Mouse (Mus musculus) ES-E14 (cell line): ENCODE data around the gene AU022252. TPM values are rescaled to one million over a fixed set of nuclear protein-coding genes. Genes with fewer than 3 reads are reported as not detected.

Source experiments
- DNase-seq: peaks from one replicate; pipeline ENCODE4 v3.0.0-alpha.2; 2013; ENCODE audit warnings: low read depth, low spot score
- H3K27ac ChIP-seq: 2 replicates; pipeline ENCODE4 v1.5.1; 2012; ENCODE audit warnings: low read depth, mild to moderate bottlenecking, low read length, moderate library complexity, mixed read lengths; ENCODE audit not compliant: poor library complexity, insufficient read depth, severe bottlenecking
- H3K36me3 ChIP-seq: 2 replicates; pipeline ENCODE4 v1.6.1; 2012; ENCODE audit warnings: mild to moderate bottlenecking, low read length, moderate library complexity, mixed read lengths; ENCODE audit not compliant: control insufficient read depth, poor library complexity, insufficient read depth, severe bottlenecking
- H3K4me1 ChIP-seq, 2 experiments: fragments of 150-350 bp in 1 of 2; sonication (generic) in 1 of 2; 2 replicates each; pipeline ENCODE4 v1.6.1; 2012; ENCODE audit warnings: low read length in 2 of 2, mild to moderate bottlenecking in 1 of 2, mixed read lengths in 1 of 2; ENCODE audit not compliant: control insufficient read depth in 2 of 2, insufficient read depth in 2 of 2, poor library complexity in 1 of 2
- H3K4me3 ChIP-seq, 2 experiments: fragments of 150-350 bp in 1 of 2; sonication (generic) in 1 of 2; 2 replicates each; pipeline ENCODE4 v1.5.1; 2012; ENCODE audit warnings: low read length in 2 of 2, low read depth in 1 of 2, mild to moderate bottlenecking in 1 of 2, mixed read lengths in 1 of 2; ENCODE audit not compliant: insufficient read depth in 1 of 2, poor library complexity in 1 of 2, severe bottlenecking in 1 of 2
- H3K9ac ChIP-seq: 2 replicates; pipeline ENCODE4 v1.6.1; 2012; ENCODE audit warnings: low read depth, mild to moderate bottlenecking, low read length, mixed read lengths; ENCODE audit not compliant: poor library complexity, insufficient read depth, severe bottlenecking
- H3K9me3 ChIP-seq: fragments of 150-350 bp; sonication (generic); 2 replicates; pipeline ENCODE4 v1.6.1; 2012; ENCODE audit warnings: low read depth, mild to moderate bottlenecking, low read length; ENCODE audit not compliant: control insufficient read depth, insufficient read depth
- CHD2 ChIP-seq: IDR thresholded peaks from 2 replicates; pipeline ENCODE4 v1.6.1; 2014; ENCODE audit warnings: mild to moderate bottlenecking, low read depth, low read length, inconsistent platforms
- HCFC1 ChIP-seq: IDR thresholded peaks from 2 replicates; pipeline ENCODE4 v1.6.1; 2012; ENCODE audit warnings: low read length, inconsistent platforms, borderline replicate concordance; ENCODE audit not compliant: insufficient read depth
- MAFK ChIP-seq: IDR thresholded peaks from 2 replicates; pipeline ENCODE4 v1.6.1; 2014; ENCODE audit warnings: mild to moderate bottlenecking, low read depth, low read length, inconsistent platforms; ENCODE audit not compliant: insufficient read depth
- ZC3H11A ChIP-seq: IDR thresholded peaks from 2 replicates; pipeline ENCODE4 v1.6.1; 2012; ENCODE audit warnings: low read depth, mild to moderate bottlenecking, inconsistent platforms, low read length, borderline replicate concordance
- ZNF384 ChIP-seq: IDR thresholded peaks from 2 replicates; pipeline ENCODE4 v1.6.1; 2012; ENCODE audit warnings: low read depth, low read length, inconsistent platforms
- in situ Hi-C, 2 experiments: fragments of 600-800 bp; cut with MboI; formaldehyde crosslinking; loops; one replicate each; pipeline ENCODE4 v1.15.1; 2025; ENCODE audit warnings: low sequenced_read_pairs in 2 of 2, inconsistent platforms in 1 of 2; ENCODE audit not compliant: unreplicated experiment in 2 of 2
- total RNA-seq: library from RNA; depleted of rRNA; stranded (reverse); fragments of 300-350 nt; gene quantifications from 2 replicates; pipeline ENCODE4 v1.2.3, GENCODE M21; 2012

Gene AU022252
- total RNA-seq, 1 experiment = 18.3 TPM

DNA sequence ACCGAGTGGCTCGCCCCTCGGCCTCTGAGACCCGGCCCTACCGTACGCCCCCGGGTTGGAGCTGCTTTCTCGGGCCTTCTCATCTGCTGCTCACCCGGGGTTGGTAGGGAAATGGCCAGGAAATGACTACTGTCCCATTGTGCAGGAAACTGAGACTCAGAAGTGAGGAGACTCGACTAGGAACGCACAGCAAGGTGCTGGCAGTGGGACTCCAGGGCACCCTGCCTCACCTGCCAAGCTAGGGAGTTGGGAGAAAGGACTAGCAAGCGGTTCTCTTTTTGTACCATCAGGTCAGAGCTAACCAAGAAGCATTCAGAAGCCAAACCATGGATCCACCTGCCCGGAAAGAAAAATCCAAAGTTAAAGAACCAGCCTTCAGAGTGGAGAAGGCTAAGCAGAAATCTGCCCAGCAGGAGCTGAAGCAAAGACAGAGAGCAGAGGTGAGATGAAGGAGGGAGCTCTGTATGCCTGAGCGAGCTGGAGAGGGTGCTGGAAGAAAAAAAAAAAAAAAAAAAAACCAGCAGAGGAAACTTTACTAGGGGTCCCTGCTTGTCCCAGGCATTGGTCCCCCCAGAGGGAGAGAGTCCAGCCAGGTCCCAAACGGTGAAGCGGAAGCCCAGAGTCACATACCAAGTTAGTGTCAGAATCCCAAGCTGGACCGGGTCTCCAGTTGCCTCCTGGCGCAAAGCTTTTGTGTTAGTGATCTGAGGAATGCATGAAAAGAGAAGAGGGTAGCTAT lies 36.8 kb downstream of the AU022252 start:
- Histone ChIP-seq H3K9me3 (no peaks in the 10 kb centered on the region), H3K9ac (peak overlapping the region; percentile 78), H3K4me3 (peak overlapping the region; percentile 95 to 98), H3K27ac (no peak overlapping the region), H3K4me1 (peaks cover 2% of the 10 kb centered on the region in 2 experiments; a peak in 2 of 4 replicates), H3K36me3 (no peaks in the 10 kb centered on the region; the same call in 1 of the 2 replicates)
- in situ Hi-C loops = no loop called here
- no peak for DNase-seq
- TF ChIP-seq MAFK (no peak), ZNF384 (peak; percentile 65; the same call in 1 of the 2 replicates), CHD2 (no peak)

DNA sequence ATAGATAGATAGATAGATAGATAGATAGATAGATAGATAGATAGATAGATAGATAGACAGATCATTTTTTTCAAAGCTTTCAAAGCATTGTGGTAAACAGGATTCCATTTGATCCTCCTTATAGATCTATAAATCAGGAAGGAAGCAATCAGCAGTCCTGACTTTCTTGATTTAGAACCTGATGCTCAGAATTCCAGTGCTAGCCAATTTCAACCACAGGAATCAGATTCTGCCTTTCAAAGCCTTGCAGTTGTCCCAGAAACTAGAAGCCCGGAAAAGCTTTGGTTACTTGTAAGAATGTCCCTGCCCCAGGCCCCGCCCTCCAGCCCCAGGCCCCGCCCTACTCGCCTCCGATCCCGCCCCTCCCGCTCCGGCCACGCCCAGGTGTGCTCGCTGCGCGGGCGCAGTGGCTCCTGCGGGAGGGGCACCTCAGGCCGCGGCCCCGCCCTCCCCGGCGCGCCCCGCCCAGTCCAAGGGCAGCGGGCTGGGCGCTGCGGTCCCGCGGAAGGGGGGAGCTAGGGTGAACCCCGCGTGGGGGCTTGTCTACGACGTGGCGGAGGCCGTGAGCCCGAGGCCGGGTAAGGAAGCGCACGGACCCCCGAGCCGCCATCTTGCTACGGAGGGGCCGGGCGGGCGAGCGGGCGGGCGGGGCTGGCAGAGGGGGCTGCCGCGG lies 37.5 kb downstream of the AU022252 start, which contains the start of gene Svbp:
Gene Svbp, plus strand, starts transcription at position 398 of the 673 bp plus-strand sequence.
- H3K36me3 ChIP-seq = no peaks in the 10 kb centered on the region
- TF ChIP-seq MAFK (no peak), ZNF384 (no peak), HCFC1 (no peak), ZC3H11A (no peak), CHD2 (no peak)
- H3K4me3 ChIP-seq = peak within 1 kb of the TSS; percentile 95 to 98
- in situ Hi-C loops = no loop called here
- DNase-seq = peak; percentile 68
- H3K27ac ChIP-seq = no peak within 1 kb of the TSS
- H3K4me1 ChIP-seq = peaks cover 2% of the 10 kb centered on the region in 2 experiments; a peak in 2 of 4 replicates
- no peaks in the 10 kb centered on the region for H3K9me3 ChIP-seq
- H3K9ac ChIP-seq = peak within 1 kb of the TSS; percentile 78

DNA sequence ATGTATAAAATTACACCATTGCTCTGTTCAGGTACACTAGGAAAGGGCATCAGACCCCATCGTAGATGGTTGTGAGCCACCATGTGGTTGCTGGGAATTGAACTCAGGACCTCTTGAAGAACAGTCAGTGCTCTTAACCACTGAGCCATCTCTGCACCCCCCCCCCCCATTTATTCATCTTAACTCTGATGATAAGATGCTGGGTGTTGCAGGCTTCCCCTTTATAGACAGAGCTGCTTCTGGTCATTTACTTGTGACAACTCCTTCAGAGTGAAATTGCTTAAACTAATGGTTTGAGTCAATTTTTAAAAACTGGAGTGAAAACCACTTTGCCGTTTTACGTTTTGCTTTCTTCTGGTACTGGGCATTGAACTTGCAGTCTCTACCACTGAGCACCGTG lies 39.8 kb downstream of the AU022252 start:
- Histone ChIP-seq H3K4me3 (no peak overlapping the region), H3K9ac (no peak overlapping the region)
- in situ Hi-C loops = no loop called here

DNA sequence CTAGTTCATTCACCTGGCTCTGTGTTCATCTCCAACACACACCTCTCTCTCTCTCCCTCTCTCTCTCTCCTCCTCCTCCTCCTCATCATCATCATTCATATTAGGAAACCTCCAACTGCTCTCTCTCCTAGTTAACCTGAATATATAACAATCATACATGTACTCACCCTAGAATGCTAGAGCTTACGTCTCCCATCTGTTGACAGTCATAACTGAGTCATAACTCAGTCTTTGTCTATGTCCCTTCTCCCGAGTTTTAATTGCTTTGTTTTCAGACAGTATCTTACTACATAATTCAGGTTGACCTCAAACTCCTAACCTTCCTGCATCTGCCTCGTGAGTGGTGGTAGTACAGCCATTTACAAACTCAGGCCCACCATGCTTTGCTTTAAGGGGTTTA lies 41.2 kb downstream of the AU022252 start:
- in situ Hi-C loops = no loop called here
- Histone ChIP-seq H3K4me3 (no peak overlapping the region), H3K4me1 (peaks cover 2% of the 10 kb centered on the region in 2 experiments; a peak in 2 of 4 replicates), H3K9me3 (no peaks in the 10 kb centered on the region), H3K9ac (no peak overlapping the region), H3K36me3 (no peaks in the 10 kb centered on the region), H3K27ac (no peak overlapping the region)
- no peak for DNase-seq
- no peak for TF ChIP-seq MAFK
- TF ChIP-seq ZC3H11A = no peak
- TF ChIP-seq HCFC1 = no peak

More for the DNA sequence above, 39.8 kb downstream of the AU022252 start:
- H3K27ac ChIP-seq = no peak overlapping the region
- no peaks in the 10 kb centered on the region for H3K9me3 ChIP-seq
- DNase-seq = no peak
- no peaks in the 10 kb centered on the region for H3K36me3 ChIP-seq
- peaks cover 2% of the 10 kb centered on the region in 2 experiments; a peak in 2 of 4 replicates for H3K4me1 ChIP-seq
- TF ChIP-seq HCFC1 (no peak), MAFK (no peak), ZNF384 (no peak), ZC3H11A (no peak), CHD2 (no peak)
